Mouse (Mus musculus): ENCODE results near the gene Gm10320. TPM values are rescaled to one million over a fixed set of nuclear protein-coding genes. Genes with fewer than 3 reads are reported as not detected.

The Gm10320 gene
- not detected for total RNA-seq (2018; cell fraction: chromatin; rRNA removed)
- total RNA-seq (2018; cell fraction: cytosol; rRNA removed): 1 to 10 TPM in 1 of 26 experiments, under 1 TPM in 15, not detected in 10; 0.37 to 1.3 (median 0.53) TPM
- not detected for total RNA-seq (2018; cell fraction: nucleus; rRNA removed)
- 0.78 to 1.1 TPM in 2 of 3 replicates, not detected in the other for polyA plus RNA-seq (2018)

GRCm38 (mm10) chr13:98491909-98492308, at the start of gene Gm10320:
Gm10320 (minus strand) TSS chr13:98492001.
- Histone ChIP-seq H3K79me2 (ENCODE audit: inconsistent target) (no peaks in the 10 kb centered on the region), H3K4me3 (ENCODE audit: inconsistent target) (no peak within 1 kb of the TSS), H3K36me3 (ENCODE audit: inconsistent target) (no peaks in the 10 kb centered on the region), H3K27ac (no peak within 1 kb of the TSS)
- WGBS (ENCODE audit: missing documents): 85% methylated on average over 3 of the region's 3 CpGs

- Histone ChIP-seq H3K36me3 (ENCODE audit: inconsistent target) (no peaks in the 10 kb centered on the region), H3K79me2 (ENCODE audit: inconsistent target) (no peaks in the 10 kb centered on the region), H3K4me3 (ENCODE audit: inconsistent target) (no peak overlapping the region), H3K27ac (no peak overlapping the region)
- 81% methylated on average over 2 of the region's 2 CpGs for WGBS (ENCODE audit: missing documents)
Observed at GRCm38 (mm10) chr13:98541601-98542000, 49.8 kb upstream of the Gm10320 start.

- no peak overlapping the region for H3K4me3 ChIP-seq (ENCODE audit: inconsistent target)
- no peaks in the 10 kb centered on the region for H3K36me3 ChIP-seq (ENCODE audit: inconsistent target)
- 82% methylated on average over 3 of the region's 3 CpGs for WGBS (ENCODE audit: missing documents)
- H3K27ac ChIP-seq: no peak overlapping the region
- H3K79me2 ChIP-seq (ENCODE audit: inconsistent target): no peaks in the 10 kb centered on the region
Observed at GRCm38 (mm10) chr13:98540206-98540605, 48.4 kb upstream of the Gm10320 start.

GRCm38 (mm10) chr13:98539311-98539710, 47.5 kb upstream of the Gm10320 start:
- H3K27ac ChIP-seq: no peak overlapping the region
- H3K79me2 ChIP-seq (ENCODE audit: inconsistent target): no peaks in the 10 kb centered on the region
- H3K4me3 ChIP-seq (ENCODE audit: inconsistent target): no peak overlapping the region
- H3K36me3 ChIP-seq (ENCODE audit: inconsistent target): no peaks in the 10 kb centered on the region
- 88% methylated on average over 7 of the region's 7 CpGs for WGBS (ENCODE audit: missing documents)

GRCm38 (mm10) chr13:98538587-98538986, 46.8 kb upstream of the Gm10320 start:
- Histone ChIP-seq H3K4me3 (ENCODE audit: inconsistent target) (no peak overlapping the region), H3K79me2 (ENCODE audit: inconsistent target) (no peaks in the 10 kb centered on the region), H3K36me3 (ENCODE audit: inconsistent target) (no peaks in the 10 kb centered on the region), H3K27ac (no peak overlapping the region)
- WGBS (ENCODE audit: missing documents): 89% methylated on average over 5 of the region's 5 CpGs

- Histone ChIP-seq H3K4me3 (ENCODE audit: inconsistent target) (no peak overlapping the region), H3K36me3 (ENCODE audit: inconsistent target) (no peaks in the 10 kb centered on the region), H3K79me2 (ENCODE audit: inconsistent target) (no peaks in the 10 kb centered on the region), H3K27ac (no peak overlapping the region)
- 14% methylated on average over 2 of the region's 2 CpGs for WGBS (ENCODE audit: missing documents)
Observed at GRCm38 (mm10) chr13:98534913-98535262, 43.1 kb upstream of the Gm10320 start.

- WGBS (ENCODE audit: missing documents): 26% methylated on average over 18 of the region's 18 CpGs
- Histone ChIP-seq H3K79me2 (ENCODE audit: inconsistent target) (no peaks in the 10 kb centered on the region), H3K27ac (no peak overlapping the region), H3K4me3 (ENCODE audit: inconsistent target) (no peak overlapping the region), H3K36me3 (ENCODE audit: inconsistent target) (no peaks in the 10 kb centered on the region)
Observed at GRCm38 (mm10) chr13:98534190-98534912, 42.5 kb upstream of the Gm10320 start.

- WGBS (ENCODE audit: missing documents): 76% methylated on average over 9 of the region's 9 CpGs
- Histone ChIP-seq H3K79me2 (ENCODE audit: inconsistent target) (no peaks in the 10 kb centered on the region), H3K27ac (no peak overlapping the region), H3K4me3 (ENCODE audit: inconsistent target) (no peak overlapping the region), H3K36me3 (ENCODE audit: inconsistent target) (no peaks in the 10 kb centered on the region)
Observed at GRCm38 (mm10) chr13:98533415-98533814, 41.6 kb upstream of the Gm10320 start.

GRCm38 (mm10) chr13:98532699-98533375, 41.0 kb upstream of the Gm10320 start:
- Histone ChIP-seq H3K27ac (no peak overlapping the region), H3K79me2 (ENCODE audit: inconsistent target) (no peaks in the 10 kb centered on the region), H3K36me3 (ENCODE audit: inconsistent target) (no peaks in the 10 kb centered on the region), H3K4me3 (ENCODE audit: inconsistent target) (no peak overlapping the region)
- 72% methylated on average over 12 of the region's 12 CpGs for WGBS (ENCODE audit: missing documents)

- Histone ChIP-seq H3K79me2 (ENCODE audit: inconsistent target) (no peaks in the 10 kb centered on the region), H3K4me3 (ENCODE audit: inconsistent target) (no peak overlapping the region), H3K36me3 (ENCODE audit: inconsistent target) (no peaks in the 10 kb centered on the region), H3K27ac (no peak overlapping the region)
- WGBS (ENCODE audit: missing documents): 93% methylated on average over 9 of the region's 9 CpGs
Observed at GRCm38 (mm10) chr13:98531976-98532375, 40.2 kb upstream of the Gm10320 start.

GRCm38 (mm10) chr13:98531306-98531705, 39.5 kb upstream of the Gm10320 start:
- Histone ChIP-seq H3K27ac (no peak overlapping the region), H3K36me3 (ENCODE audit: inconsistent target) (no peaks in the 10 kb centered on the region), H3K4me3 (ENCODE audit: inconsistent target) (no peak overlapping the region), H3K79me2 (ENCODE audit: inconsistent target) (no peaks in the 10 kb centered on the region)
- WGBS (ENCODE audit: missing documents): 81% methylated on average over 3 of the region's 3 CpGs

- no peak overlapping the region for H3K27ac ChIP-seq
- H3K79me2 ChIP-seq (ENCODE audit: inconsistent target): no peaks in the 10 kb centered on the region
- H3K4me3 ChIP-seq (ENCODE audit: inconsistent target): no peak overlapping the region
- H3K36me3 ChIP-seq (ENCODE audit: inconsistent target): no peaks in the 10 kb centered on the region
- 91% methylated on average over 6 of the region's 6 CpGs for WGBS (ENCODE audit: missing documents)
Observed at GRCm38 (mm10) chr13:98523719-98524316, 32.0 kb upstream of the Gm10320 start.

- Histone ChIP-seq H3K36me3 (ENCODE audit: inconsistent target) (no peaks in the 10 kb centered on the region), H3K27ac (no peak overlapping the region), H3K4me3 (ENCODE audit: inconsistent target) (no peak overlapping the region), H3K79me2 (ENCODE audit: inconsistent target) (no peaks in the 10 kb centered on the region)
- 10% methylated on average over 11 of the region's 11 CpGs for WGBS (ENCODE audit: missing documents)
Observed at GRCm38 (mm10) chr13:98518341-98518740, 26.5 kb upstream of the Gm10320 start.

GRCm38 (mm10) chr13:98517666-98518065, 25.9 kb upstream of the Gm10320 start:
- Histone ChIP-seq H3K36me3 (ENCODE audit: inconsistent target) (no peaks in the 10 kb centered on the region), H3K4me3 (ENCODE audit: inconsistent target) (no peak overlapping the region), H3K27ac (no peak overlapping the region), H3K79me2 (ENCODE audit: inconsistent target) (no peaks in the 10 kb centered on the region)
- 92% methylated on average over 4 of the region's 5 CpGs for WGBS (ENCODE audit: missing documents)

GRCm38 (mm10) chr13:98516985-98517384, 25.2 kb upstream of the Gm10320 start:
- H3K36me3 ChIP-seq (ENCODE audit: inconsistent target): no peaks in the 10 kb centered on the region
- no peak overlapping the region for H3K27ac ChIP-seq
- H3K79me2 ChIP-seq (ENCODE audit: inconsistent target): no peaks in the 10 kb centered on the region
- 93% methylated on average over 2 of the region's 4 CpGs for WGBS (ENCODE audit: missing documents)
- no peak overlapping the region for H3K4me3 ChIP-seq (ENCODE audit: inconsistent target)
